Mouse (Mus musculus): ENCODE measurements at regions not wholly inside any gene's neighbourhood (a gene's known extent, or its start where the extent isn't known, plus 50 kb on each side); places are given as distances from the start of the nearest gene placed in this dataset.

DNA sequence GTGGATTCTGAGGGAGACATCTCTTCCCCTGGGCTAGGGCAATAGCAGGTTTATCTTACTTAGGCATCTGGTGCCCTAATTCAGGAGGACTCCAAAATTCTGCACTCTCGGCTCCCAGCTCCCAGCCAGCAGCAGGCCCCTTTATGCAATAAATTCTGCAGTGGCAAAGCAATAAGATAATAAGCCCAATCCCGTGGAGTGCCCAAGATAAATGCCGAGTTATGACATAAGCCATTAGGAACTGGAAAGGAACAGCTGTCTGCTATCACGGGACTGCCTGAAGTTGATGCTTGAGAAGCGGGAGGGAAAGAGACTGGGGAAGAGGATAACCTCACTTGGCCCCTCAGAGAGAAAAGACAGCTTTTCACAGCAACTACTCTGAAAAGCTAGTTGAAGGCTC lies 159.0 kb downstream of the 1190002N15Rik start:
- DNase-seq, result peak; percentile 67

- peak; percentile 45 for DNase-seq
These were observed 159.6 kb downstream of the 1190002N15Rik start for GRCm38 (mm10) chr9:94378291-94378690.

DNA sequence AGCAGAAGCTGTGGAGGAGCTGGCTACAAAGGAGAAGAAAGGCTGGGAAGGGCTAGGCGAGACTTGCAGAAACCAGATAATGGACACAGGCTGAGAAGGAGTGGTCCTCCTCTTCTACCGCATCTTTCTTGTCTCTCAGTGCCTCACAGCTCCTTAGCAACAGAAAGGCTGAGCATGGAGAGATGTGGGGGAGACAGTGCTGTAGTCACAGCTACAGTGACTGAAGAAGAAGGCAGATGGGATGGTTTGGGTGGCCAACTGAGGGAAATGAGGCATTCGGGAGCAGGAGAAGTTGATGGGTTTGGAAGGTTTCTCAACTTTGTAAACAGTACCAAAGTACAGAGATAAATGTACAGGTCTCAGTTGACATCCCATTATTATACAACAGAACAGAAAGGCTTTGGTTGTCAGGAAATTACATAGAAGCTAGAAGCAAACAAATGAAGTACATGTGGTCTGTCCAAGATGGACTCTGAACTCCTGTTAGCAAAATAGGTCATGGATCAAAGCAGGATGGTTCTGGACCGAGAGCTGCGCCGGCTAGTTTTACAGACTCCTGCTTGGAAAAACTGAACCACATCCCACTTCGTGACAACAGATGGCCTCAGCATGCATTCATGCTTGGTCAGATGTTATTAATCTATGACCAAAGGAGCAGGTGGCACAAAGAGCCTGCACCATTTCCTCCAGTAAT lies 160.4 kb downstream of the 1190002N15Rik start:
- peak; percentile 97 for DNase-seq

GRCm38 (mm10) chr9:94370976-94371375 lies 166.9 kb downstream of the 1190002N15Rik start:
- no peak for DNase-seq

GRCm38 (mm10) chr9:94368231-94368936 lies 169.5 kb downstream of the 1190002N15Rik start:
- no peak for DNase-seq

- no peak for DNase-seq
These were observed 175.8 kb downstream of the 1190002N15Rik start for GRCm38 (mm10) chr9:94361877-94362697.

DNA sequence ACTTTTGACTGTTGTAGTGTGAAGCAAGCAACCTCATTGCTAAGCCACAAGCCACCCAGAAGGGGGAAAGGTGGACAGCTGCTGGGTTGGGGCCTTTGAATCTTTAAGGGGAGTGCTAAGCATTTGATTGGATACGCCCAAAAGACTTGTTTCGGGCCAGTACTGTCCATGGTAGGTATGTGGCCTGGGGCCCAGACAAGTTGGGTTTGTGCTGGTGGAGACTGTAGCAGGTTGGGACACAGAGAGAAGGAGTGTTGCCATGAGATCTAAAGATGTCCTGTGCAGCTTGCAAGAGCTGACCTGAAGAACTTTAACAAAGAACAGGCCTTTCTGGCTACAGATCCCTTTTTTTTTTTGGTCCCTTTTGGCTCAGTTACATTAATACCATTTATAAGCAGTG lies 176.9 kb downstream of the 1190002N15Rik start:
- DNase-seq, result no peak

- DNase-seq, result no peak
These were observed 179.7 kb downstream of the 1190002N15Rik start for GRCm38 (mm10) chr9:94358150-94358549.

DNA sequence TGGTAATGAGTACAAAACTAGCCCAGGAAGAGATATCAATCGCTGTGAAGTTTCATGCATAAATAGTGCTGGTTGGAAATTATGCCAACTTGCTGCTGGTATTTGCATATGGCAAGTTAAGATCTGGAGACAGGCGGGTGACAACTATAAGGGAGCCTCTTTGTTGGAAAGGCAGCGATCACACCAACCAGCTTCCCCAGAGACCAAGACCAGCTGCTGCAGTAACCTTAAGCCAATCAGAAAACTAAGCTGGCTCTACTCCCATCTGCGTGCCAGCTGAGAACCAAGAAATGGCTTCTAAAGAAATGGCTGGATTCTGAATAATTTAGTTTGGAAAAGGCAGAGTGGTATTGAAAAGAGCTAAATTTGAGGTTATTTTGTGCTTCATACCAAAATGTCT lies 195.9 kb downstream of the 1190002N15Rik start:
- DNase-seq, result no peak

DNA sequence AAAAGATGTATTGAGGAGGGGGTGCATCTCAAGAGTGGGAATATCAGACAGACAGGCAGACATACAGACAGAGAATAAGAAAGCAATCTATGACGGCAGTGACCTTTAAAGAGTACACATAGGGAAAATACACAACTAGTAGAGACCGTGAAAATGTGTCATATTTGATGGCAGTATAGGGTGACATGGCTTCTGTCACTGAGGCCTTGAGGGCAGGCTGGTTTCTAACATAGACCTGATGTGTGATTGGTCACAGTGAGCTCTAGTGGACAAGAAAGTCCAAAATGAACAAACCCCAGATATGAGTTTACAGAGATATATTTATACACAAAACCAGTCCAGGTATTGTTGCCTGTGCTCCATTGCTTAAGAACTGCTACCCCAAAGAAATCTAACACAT lies 196.3 kb downstream of the 1190002N15Rik start:
- DNase-seq, result no peak

DNA sequence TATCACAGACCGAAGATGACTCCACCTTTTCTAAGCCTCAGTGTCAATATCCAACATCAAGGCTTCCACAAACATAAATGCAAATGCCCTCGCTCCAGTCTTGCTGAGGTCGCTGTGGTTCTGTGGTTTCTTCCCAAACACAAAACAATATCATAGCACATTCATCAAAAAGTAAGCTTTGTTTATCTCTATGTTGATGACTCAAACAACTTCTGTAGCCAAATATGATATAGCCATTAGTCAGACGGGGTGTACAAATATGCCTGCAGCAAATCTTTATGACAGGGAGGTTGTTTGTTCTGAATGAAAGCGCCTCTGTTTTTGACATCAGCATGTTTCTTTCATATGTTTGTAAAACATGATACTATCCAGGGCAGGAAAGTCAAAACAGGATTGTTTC lies 204.4 kb downstream of the 1190002N15Rik start:
- no peak for DNase-seq

DNA sequence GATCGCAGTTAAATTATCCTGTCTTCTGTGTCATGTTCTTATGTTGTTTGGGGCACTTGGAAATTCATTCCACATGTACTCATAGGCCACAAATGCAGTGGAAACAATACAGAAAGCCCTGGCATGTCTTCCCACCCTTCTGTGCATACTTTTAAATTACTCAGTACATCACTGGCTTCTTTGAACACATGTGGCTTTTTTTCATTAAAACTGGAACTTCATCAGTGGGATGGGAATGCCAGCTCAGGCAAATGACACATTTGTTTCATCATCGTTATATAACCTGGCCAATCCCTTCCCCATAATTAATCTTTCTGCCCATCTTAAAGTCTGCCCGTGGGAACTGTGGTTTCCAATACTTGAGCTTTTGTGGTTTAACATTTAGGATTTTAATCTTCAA lies 214.9 kb downstream of the 1190002N15Rik start:
- no peak for DNase-seq

DNA sequence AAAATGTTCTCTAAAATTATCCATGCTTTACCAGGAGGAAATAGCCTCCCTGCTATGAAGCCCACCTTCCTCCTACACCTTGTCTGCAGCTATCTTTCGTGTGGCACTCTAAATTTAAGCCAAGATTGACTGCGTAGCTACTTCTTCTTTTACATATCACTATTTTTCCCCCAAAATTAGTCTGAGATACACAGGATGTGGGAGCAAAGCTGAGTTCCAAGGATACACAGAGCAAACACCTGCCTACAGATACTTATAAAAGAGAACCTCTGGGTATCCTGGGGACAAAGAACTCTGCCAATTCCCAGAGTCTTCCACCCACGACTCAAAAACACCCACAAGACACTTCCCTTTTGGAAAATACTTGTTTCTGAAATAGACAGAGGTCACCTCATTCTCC lies 235.3 kb downstream of the 1190002N15Rik start:
- DNase-seq, result no peak

GRCm38 (mm10) chr9:94301896-94302295 lies 236.0 kb downstream of the 1190002N15Rik start:
- DNase-seq, result peak; percentile 54

DNA sequence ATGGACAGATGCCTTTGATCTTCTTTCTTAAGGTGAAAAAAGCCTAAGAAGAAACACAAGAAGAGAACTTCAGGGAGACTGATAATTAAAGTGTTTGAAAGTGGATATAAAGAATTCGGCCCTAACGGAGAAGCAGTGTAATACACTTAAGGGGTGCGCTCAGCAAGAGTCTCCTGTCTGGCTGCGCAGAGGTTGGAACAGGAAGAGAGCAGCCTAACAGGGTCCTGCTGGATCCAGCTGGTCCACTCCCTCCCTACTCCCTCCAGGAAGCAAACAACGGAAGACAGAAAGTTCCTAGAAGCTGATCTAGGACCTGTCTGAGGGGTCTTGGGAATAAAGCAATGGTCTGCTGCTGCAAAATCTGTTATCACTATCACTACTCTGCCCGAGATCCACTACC lies 242.4 kb downstream of the 1190002N15Rik start:
- DNase-seq, result no peak

DNA sequence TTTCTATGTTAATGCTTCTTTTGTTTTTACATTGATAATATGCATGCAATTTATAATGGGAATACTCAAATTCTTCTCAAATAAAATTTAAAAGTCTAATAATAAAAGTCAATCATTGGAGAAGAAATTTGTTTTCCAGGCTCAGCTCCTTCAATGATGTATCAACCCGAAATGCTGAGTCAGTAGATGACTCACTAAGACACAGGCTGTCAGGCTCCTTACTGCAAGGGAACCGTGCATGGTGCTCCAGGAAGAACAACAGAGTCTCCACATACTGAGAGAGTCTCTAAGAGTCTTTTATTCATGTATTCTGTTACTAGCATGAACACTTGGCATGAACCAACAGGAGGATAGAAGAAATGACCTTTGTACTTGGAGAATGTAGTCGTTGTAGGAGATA lies 245.7 kb downstream of the 1190002N15Rik start:
- no peak for DNase-seq

DNA sequence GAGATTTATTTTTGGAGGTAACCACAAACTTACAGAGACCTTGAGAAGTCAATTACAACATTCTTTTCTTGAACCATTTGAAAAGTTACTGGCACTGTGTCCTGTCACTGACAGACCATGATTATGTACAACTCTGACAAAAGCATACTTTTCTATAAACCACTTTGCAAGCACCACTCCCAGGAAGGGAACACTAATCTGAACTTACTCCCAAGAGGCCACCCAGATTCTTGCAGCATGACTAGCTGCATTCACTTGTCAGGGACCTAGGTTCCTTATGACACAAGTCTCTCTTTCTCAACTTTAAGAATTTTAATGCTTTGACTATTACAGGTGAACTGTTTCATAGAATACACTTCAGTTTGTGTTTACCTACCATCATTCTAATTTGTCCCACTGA lies 248.3 kb downstream of the 1190002N15Rik start:
- no peak for DNase-seq

- no peak for DNase-seq
These were observed 250.3 kb downstream of the 1190002N15Rik start for GRCm38 (mm10) chr9:94287559-94287958.

- DNase-seq, result peak; percentile 95
These were observed 259.0 kb downstream of the 1190002N15Rik start for GRCm38 (mm10) chr9:94278657-94279585.

DNA sequence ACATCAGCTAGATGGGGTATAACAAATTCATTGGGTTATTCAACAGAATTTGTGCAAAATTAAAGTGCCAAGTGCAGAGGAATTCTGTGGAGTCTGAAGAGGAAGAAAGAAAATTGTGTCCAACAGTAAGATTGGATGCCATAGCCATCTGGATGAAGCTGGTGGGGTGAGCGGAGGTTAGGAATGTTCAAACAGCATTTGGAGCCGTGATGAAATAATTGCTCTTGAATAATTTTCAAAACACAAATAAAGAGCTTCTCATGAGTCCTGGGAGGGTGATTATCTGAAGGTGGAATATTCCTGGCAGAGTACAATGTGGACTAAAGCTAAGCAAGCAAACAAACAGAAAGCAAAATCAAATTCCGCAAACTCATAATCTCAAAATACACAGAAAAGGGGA lies 260.8 kb downstream of the 1190002N15Rik start:
- peak; percentile 45 for DNase-seq

- no peak for DNase-seq
These were observed 268.7 kb downstream of the 1190002N15Rik start for GRCm38 (mm10) chr9:94269213-94269612.

DNA sequence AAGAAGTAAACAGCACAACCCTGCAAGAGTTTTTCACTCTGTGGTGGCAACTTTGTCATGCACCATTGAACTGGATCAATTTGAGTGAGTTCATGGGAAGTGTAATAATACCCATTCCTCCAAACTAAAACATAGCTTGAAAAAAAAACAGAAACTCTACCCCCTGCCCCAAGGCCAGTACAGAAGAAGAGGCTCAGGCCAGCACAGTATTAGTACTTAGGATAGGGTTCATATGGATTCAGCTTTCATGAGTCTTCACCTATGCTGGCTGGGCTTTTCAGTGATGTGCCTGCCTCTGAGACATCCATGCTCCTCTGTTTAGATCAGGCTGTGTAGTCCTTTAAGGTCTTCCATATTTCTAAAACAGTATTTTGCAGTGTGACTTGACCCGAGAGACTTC lies 270.6 kb downstream of the 1190002N15Rik start:
- DNase-seq, result no peak
